Mouse (Mus musculus) adrenal gland, adult (tissue): ENCODE results near the gene Tac4.

Experiments used
- DNase-seq, 2 experiments: peaks; one replicate each; pipeline ENCODE4 v3.0.0; 2022 to 2023; ENCODE audit warnings: low spot score in 1 of 2; ENCODE audit not compliant: inconsistent age in 2 of 2

Tac4 gene

DNA sequence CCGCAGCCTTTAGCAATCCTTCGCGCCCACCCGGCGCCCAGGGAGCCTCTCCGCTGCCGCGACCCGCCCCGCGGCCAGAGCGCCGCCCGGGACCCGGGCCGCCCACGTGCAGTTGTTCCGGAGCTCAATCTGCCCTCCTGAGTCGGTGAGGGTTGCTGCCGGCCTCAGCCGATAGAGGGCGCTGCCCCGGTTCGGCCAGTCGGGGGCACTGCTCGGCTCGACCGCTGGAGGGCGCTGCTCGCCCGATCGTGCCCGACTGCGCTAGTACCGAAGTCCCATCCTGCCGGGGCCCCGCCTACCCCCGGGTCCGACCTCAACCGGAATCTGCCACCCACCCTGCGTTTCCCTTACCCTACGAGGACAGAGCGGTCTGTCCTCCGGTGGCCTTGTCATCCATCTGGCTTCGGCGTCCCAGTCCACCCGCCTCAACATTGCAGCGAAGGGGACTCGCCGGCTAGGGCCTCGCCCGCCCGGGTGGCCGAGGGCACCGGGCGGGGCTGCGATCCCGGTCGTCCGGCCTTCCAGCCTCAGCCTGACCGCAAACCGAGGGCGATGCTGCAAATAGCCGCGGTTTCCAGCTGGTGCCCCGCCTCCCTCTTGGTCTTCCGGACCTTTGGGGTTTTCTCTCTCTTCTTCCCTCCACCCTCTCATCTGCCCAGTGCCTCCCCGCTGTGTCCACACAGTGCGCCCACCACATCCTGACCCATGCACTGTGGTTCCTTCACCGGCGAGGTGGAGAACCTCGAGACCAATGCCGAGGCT, 2.1 kb upstream of the Tac4 start:
- DNase-seq, result peak; percentile 94 to 99

DNA sequence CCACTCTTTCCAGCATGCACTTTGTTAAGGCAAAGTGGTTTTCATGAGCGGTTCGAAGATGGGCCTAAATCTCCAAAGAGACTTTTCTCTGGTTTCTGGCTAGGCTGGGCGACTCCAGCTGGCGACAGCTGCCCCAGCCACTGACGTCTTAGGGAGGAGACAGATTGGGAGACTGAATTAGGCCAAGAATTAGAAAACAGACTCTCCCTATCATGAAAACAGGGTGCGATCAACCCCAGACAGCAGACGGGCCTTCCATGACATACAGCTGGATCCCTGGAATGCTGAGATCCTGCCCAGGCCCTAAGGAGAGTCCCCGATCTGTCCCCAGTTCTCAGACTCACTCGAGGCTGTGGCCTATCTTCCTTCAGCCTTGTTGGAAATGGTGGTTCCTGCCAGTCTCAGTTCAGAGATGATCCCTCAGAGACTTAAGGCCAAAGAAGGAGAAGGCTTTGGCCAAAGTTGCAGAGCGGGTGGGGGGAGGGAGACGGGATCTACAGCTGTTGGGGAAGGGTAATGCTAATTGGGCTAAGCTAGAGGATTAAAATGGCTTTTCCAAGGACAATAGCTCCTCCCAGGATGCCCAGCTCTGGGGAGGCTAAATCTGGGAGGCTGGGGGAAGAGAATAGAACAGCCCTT, 2.6 kb downstream of the Tac4 start:
- no peak for DNase-seq

DNA sequence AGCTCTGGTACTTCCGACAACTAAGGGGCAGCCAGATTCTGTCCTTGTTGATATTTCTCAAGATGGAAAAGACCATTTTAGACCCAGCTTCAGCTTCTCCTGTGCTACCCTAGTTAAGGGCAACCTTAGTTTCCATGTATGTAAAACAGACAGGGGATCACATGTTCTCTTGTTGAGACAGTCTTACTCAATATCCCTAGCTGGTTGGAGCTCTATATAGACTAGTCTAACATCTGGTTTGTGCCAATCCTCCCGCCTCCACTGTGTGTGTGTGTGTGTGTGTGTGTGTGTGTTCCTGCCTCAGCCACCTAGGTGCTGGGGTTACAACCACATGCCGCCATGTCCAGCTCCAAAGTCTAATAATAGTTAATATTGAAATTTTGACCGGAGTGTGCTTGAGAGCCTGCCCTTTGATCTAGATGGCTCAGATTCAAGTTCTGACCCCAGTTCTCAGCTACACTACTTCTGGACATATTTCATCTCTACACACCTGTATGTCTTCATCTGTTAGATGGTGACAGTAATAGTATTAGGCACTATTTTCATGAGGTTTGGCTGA, 3.2 kb downstream of the Tac4 start:
- DNase-seq, result no peak

DNA sequence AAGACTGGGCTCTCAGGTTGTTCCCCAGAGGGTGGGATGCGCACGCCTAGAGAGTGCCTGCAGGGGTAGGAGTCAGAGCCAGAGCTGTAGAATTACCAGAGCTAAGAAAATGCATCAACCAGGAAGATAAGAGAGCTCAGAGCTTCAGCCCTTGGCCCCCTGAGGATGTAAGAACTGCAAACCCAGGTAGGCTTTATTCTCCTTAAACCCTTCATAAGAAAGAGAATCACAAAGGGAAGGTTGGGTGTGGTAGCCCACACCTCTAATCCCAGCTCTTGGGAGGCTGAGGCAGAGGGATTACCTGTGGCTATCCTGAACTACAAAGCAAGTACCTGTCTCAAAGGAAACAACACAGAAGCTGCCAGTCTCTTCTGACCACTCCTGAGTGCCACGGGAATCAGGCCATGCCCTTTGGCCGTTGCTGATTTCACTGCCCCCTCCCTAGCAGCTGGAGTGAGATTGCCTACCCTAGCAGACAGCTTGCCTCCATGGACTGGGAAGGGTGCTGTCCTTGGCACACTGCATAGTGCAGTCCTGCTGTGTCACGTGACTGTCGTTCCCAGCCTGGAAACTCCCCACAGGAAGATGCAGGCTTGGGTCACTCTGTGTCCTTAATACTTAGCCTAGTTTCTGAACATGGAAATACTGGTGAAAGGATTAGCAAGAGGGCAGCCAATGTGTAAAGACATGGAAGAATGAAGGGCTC, 5.4 kb downstream of the Tac4 start:
- peak; percentile 70 to 76 for DNase-seq

DNA sequence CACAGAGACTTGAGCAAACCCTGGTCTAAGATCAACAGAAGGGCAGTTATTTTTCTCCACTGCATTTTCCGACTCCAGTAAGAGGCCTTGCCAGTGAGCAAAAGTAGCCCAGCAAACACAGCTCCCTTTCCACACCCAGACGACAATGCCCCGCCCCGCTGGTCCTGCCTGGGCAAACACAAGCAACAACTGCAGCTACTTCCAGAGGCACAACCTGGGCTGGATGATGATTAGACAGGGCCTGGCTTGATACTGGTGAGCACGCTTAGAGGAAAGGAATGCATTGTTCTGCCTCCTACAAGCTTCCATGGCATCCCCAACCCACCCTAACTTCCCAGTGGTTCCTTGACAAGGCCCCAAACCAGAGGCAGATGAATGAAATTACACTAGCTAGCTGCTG, 12.3 kb downstream of the Tac4 start:
- no peak for DNase-seq

DNA sequence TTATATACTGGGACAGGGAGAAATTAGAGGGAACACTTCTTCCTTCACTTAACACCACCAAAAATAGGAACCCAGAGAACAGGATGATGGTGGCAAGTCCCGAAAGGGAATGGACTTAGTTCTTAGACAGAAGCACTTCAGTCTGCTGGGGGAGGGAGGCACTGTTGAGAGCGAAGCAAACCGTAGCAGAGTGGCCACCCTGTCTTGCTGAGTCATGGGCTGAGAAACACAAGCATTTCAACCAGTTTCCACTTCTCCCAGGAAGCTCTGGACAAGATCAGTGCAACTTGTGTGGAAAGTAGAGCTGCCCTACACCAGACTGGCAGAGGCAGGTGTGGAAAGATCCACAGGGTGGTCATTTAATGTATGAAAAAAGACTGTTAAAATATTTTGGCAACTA, 13.3 kb downstream of the Tac4 start:
- DNase-seq, result no peak

DNA sequence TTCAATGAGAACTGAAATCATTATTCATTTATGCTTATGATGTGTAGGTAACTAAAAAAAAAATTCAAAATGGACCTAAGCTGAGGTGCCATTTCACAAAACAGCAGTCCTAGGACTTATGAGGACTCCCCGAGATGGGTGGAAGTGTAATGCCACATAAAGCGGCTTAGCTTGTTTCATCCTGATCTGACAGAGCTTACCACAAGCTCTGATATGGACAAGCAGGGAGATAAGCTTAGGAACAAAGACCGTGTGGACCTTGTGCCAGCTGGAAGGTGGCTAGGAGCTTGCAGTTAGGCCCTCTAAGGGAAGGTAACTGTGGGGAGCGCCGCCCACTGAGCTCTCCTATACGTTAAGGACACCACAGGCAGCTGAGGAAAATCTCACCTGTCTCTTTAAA, 14.7 kb downstream of the Tac4 start:
- DNase-seq, result no peak

DNA sequence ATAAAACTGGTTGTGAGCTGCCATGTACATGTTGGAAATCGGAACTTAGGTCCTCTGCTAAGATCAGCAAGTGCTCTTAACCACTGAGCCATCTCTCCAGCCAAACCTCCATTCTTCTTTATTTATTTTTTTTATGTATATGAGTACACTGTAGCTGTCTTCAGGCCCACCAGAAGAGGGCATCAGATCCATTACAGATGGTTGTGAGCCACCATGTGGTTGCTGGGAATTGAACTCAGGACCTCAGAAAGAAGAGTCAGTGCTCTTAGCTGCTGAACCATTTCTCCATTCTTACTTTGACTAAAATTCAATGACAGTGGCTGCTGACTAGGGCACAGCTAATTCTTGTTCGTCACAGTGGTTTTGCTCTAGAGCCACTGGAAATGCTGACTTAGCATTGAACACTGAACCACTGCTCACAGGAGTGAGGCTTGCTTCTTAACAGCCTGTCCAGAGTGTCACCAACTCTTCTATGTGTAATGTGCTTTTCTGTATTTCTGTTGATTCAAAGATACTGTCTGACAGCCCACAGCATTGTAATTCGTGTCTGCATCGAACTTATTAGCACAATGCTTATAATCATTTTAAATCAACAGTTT, 17.8 kb downstream of the Tac4 start:
- DNase-seq, result no peak

DNA sequence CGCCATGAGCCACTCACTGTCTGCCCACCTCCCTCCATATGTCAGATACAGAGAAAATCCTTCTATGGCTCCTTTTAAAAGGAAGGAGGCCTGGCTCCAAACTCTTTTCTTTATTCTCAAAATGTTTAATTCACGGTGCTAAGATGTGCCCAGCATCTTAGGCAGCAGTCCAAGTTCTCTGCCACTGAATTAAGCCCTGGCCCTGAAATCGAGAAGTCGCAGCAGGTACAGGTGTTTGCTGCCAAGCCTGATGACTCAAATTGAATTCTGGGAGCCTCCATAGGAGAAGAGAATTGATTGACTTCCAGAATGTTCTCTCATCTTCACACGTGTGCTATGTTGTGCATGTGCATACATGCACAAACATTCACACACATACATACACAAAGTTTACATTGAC, 21.0 kb downstream of the Tac4 start:
- DNase-seq, result no peak

DNA sequence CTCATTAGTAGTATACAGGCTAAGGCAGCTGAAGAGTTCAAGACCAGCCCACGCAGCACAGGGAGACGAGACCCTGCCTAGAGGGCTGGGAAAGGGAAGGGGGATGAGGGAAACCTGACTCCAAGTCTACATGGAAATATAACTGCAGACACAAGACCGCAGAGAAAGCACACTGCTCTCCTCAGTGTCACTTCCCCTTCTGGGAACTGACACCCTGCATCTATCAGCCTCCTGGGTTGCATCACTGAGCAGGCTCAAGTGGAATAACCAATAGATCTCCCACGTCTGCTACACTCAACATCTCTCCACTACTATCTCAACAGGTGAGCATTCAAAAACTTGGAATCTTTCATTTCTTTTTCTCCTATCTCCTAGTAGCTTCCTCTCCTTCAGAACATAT, 30.7 kb downstream of the Tac4 start:
- DNase-seq, result no peak

DNA sequence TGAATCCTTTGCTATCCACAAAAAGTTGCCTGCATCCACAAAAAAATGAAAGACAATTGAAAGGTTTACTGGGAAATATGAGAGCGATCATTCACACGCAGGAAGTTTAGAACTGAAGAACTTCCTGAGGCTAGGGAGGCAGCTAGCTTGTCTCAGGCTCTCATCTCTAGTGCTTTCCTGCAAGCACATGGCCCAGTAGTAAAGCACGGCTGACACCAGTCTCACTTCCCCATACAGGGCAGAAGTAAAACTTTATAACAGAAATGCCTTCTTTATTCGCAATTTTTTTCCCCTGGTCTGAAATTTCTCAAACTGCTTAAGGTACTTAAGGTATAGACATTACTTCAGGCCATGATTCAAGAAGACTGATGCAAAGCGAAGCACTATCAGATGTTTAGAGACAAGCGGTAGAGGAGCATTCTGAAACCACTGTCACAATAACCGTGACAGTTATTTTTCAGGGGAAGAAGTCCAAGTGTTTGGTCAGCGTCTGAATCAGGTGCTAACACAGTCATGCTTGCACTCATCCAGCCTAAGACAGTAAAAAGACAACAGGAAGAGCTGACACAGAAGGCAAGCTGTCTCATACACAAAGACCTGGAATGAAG, 31.8 kb downstream of the Tac4 start:
- DNase-seq, result no peak

DNA sequence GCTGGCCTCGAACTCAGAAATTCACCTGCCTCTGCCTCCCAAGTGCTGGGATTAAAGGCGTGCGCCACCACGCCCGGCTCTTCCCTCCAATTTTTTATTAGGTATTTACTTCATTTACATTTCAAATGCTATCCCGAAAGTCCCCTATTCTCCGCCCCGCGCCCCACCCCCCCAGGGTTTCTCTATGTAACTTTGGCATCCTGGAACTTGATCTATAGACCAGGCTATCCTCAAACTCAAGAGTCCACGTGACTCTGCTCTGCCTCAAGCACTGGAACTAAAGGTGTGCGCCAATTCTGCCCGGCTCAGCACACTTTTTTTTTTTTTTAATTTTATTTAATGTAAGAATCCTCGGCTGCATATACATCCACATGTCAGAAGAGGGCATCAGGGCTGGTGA, 34.4 kb downstream of the Tac4 start:
- no peak for DNase-seq

DNA sequence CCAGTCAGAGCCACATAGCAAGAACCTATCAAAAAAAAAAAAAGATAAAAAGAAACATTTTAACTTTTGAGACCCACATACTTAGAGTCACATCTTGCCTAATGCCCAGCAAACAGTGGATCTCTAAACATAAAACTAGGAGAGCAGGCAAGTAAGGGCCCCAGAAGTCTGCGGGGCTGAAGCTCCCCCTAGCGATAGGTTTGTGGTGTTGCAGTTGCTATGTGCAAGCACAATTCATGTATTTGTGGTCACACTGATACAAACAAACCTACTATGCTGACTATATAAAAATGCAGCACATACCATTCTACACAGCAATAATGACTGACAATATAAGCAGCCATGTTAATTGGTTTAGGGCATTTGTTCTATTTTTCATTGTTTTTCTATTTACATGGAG, 36.8 kb downstream of the Tac4 start:
- DNase-seq, result peak in 1 of 2 experiments; percentile 61

DNA sequence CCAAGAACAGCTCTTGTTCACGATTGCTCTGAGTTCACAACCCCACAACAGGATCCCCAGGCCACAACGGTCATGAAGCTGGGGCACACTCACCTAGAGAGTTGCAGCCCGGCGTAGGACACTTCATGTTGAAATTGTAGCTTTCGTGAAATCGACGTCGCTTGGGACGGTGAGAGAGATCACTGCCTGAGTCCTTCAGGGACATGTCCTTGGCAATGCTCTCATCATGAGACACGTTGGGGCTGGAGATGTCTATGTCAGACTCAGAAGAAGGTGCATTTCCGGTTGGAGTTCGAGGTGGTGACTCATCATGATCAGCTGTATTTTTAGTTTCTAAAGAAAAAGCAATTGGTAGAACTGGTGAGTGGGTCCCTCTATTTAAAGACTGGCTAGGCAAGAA, 38.6 kb downstream of the Tac4 start:
- peak; percentile 71 to 86 for DNase-seq

DNA sequence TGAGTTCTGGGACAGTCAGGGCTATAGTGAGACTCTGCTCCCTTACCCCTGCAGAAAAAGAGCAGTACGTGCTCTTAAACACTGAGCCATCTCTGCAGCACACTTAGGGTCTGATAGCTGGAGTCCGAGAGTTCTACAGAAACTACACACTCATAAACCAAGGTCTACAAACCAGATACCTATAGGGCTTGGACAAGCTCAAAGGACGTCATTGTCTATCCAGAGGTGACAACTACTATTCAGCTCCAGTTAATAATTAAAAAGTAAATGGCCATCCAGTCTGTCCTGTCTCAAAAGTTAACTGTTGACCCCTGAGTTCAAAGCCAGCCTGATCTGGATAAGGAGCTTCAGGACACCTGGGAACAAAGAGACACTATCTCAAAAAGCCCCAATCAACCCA, 40.4 kb downstream of the Tac4 start:
- no peak for DNase-seq

DNA sequence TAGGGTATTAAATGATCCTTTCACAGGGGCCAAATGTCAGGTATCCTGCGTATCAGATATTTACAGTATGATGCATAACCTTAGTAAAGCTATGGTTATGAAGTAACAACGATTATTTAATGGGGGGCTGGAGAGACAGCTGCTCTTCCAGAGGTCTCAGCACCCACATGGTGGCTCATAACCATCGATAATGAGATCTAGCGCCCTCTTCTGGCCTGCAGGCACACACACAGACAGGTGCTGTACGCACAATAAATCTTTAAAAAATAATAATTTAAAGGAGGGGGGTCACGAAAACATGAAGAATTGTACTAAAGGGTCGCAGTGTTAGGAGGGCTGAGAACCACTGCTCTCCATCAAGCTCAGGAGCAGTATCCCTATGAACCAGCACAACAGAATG, 44.3 kb downstream of the Tac4 start:
- no peak for DNase-seq

DNA sequence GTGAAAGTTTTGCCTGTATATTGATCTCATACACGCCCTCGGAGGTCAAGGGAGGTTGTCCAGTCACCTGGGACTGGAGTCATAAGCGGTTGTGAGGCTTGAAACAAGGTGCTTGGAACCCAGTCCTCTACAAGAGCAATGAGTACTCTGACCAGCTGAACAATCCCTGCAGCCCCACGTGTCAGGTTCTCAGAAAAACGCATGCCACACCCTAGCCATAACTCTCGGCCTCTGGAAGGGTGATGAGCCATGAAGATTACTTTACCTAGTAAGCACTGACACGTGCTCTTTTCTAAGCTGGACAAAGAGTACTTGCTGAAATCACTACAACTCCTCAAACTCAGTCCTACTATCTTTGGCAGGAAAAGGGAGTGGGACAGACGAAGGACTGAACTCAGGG, 46.2 kb downstream of the Tac4 start:
- no peak for DNase-seq

DNA sequence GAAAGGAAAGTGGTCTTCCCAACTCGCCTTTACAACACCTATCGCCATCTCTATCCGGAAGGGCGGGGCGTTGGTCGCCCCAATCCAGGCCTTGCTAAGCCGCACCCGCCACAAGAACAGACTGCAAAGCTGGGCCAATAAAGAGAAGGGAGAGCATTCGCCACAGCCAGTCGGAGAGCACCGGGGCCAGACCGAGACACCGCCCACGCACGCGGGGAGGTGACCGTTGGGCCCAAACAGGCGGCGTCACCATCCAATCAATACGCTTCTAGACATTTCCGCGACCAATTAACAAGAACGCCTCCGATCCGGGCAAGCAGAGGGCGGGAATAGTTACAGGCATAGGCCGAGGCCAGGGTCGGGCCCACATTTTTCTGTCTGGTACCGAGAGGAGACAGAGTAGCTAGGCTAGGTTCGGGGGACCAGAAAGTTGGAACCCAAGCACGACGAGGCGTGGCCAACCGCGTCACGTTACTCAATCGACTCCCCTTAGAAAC, 48.2 kb downstream of the Tac4 start:
- DNase-seq, result peak; percentile 98 to 99

DNA sequence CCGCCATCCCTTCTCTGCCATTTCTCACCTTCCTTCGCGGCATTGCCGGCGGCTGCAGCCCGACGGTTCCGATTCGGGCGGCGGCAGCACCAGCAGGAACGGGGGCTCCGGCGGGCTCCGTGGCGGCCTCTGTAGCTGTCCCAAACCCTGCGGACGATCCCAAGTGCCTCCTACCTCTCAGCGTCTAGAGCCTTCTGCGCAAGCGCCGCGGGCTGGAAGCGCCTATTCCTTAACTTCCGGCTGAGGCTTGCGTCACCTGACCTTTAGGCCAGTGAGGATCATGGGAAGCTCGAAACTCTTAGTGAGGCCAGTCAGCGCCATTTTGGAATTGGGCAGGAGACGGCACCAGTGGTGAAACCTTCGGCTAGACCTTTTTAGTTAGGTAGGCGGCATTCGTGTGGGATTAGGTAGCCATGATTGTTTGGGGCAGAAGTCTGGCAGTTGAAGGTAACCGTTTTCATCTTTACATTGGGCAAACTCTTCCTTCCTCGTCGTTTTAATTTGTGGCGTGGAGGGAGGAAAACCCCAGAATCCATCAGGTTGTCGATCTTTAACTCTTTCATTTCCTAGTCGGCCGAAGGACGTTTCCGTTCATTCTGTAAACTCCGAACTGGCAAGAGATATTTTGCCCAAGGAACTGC, 48.8 kb downstream of the Tac4 start, which contains the start of gene Kat7:
Gene Kat7 (minus strand): TSS at position 240 of the 641 bp plus-strand sequence.
- DNase-seq, result peak; percentile 99

DNA sequence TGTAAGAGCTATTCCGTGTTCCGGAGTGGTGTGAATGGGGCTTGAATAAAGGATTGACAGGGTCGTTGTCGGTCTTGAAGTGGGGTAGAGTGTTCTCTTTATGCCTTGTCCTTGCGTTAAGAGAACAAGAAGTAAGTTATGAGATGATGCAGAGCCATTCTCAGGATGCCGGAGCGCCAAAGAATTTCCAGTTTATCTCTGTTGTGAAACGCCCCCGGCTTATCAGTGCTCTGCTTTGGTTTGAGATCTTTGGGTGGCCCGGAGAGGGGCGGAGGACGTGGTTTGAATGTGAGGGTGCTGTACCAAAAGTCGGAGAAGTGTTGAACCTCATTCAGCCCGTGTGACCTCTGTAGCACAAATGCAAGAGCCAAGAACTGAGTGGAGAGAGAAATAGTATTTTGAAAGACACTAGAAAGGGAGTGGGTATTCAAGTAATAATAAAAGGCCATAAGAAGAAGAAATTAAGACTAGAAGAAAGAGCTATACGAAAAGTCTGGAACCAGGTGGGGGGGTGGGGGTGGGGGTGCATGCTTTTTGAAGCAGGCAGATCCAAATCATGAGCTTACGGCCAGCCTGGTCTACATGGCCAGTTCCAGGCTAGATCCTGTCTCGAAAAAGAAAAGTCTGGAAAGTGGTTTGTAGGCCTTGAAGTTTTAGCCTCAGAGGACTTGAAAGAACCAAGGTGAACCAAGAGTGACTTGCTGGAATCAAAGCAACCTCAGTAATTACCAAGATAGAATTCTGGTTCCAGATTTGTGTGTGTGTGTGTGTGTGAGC, 49.5 kb downstream of the Tac4 start:
- peak in 1 of 2 experiments; percentile 57 for DNase-seq
